Mouse (Mus musculus): ENCODE results near the gene Nckap5.

The Nckap5 gene

GRCm38 (mm10) chr1:126491412-126491811, 339.2 kb downstream of the Nckap5 start:
- no peak for DNase-seq (ENCODE audit: extremely low read depth, insufficient read length, low spot score)

- DNase-seq (ENCODE audit: extremely low read depth, insufficient read length, low spot score) = no peak
These were observed 340.3 kb downstream of the Nckap5 start for GRCm38 (mm10) chr1:126490256-126490655.

DNA sequence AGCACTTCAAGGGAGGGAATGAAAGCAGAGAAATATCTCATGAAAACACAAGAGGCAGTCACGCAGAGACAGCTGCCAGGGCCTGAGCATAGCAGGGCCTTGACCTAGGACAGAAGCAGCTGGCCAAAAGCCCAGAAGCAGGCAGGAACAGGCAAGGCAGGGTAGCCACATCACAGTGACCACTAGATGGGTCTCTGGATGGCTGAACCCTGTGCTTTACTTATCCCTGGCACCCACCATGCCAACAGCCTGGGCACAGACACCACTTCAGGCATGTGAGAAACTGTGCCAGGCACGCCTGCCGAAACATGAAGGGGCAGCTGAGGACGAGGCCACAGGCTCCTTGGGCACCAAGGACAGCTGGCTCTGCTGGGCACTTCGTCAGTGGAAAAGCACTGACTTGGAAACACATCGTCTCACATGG, 345.9 kb downstream of the Nckap5 start:
- DNase-seq (ENCODE audit: extremely low read depth, insufficient read length, low spot score) = peak; percentile 22

- no peak for DNase-seq (ENCODE audit: extremely low read depth, insufficient read length, low spot score)
These were observed 346.9 kb downstream of the Nckap5 start for GRCm38 (mm10) chr1:126483665-126484064.

DNA sequence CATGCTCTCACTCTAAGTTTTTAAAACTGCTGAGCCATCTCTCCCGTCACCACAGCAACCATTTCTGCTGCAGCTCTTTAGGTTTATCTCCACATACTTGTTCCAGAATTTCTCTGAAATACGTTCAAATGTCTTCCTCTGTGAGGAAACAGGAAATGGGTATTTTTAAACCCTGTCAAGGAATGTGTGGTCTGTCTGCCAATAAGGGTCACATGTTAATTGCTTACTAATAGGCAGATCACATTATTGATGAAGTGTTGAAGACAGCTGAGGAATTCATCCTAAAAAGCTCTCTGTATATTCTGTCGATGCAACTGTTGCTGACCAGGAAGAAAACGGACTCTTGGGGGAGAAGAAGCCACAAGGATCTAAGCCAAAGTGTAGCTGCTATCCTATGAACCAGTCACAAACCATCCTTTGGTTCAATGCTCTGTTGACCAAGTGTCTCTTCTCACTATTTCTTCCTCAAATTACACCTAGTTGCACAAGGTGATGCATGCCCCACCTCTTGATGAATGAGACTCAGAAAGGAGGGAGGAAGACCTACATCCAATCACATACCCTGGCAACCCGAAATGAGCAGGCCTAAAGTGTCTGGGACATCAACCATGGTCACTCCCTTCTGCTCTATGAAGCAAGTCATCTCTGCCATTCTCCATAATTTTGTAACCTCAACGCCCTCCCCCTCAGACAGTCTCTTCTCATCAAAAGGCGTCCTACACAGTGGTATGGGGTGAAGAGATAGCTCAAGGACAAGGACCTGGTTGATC, 349.0 kb downstream of the Nckap5 start:
- DNase-seq (ENCODE audit: extremely low read depth, insufficient read length, low spot score) = no peak

DNA sequence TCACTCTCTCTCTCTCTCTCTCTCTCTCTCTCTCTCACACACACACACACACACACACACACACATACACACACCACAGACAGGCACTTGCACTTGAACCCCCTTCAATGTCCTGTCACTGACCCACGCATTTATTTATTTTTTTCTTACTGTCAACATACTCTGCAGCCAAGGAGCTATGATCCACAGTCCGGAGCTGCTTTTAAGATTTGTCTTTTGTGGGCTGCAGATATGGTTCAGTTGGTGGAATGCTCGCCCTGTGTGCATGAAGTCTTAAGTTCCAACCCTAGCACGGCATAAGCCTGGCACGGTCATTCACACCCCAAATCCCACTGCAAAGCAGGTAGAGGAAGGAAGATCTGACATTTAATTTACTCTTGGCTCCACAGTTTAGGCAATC, 357.6 kb downstream of the Nckap5 start:
- DNase-seq (ENCODE audit: extremely low read depth, insufficient read length, low spot score) = no peak

- DNase-seq (ENCODE audit: extremely low read depth, insufficient read length, low spot score) = no peak
These were observed 359.2 kb downstream of the Nckap5 start for GRCm38 (mm10) chr1:126471419-126471818.

DNA sequence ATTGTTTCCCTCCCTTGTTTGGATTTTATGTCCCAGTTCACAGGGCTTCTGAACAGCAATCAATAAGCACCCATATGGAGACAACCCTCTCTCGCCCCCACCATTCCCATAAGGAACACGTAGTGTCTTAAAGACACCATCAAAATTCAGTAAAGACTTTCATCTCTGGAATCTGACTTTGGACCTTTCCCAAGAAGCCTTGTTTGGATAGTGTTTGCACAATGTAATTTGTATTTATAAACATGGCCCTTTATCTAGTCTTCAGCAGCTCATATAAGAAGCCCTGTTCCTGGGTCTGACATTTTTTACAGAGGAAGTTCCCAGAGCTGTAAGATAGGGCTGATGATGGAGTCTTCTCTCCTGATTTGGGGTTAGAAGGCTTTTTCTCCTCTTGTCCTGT, 359.7 kb downstream of the Nckap5 start:
- DNase-seq (ENCODE audit: extremely low read depth, insufficient read length, low spot score) = no peak

- DNase-seq (ENCODE audit: extremely low read depth, insufficient read length, low spot score) = no peak
These were observed 360.6 kb downstream of the Nckap5 start for GRCm38 (mm10) chr1:126469818-126470544.

GRCm38 (mm10) chr1:126461527-126462354, 368.9 kb downstream of the Nckap5 start:
- no peak for DNase-seq (ENCODE audit: extremely low read depth, insufficient read length, low spot score)

DNA sequence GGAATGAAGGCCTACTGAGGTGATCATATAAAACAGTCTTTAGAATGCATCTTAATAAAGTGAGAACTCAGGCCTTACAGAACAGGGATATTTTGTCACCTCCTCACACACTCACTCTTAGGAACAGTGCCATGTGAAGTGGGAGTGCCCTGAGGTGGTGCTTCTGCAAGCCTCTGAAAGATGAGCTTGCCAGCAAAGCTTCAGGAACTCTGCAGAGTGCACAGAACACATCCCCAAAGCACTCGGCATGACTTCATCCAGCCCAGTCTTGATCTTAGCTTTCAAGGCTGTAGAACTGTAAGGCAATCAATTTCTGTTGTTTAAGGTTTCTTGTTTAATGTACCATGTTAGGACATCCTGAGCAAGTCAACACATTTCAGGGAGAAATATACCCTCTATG, 372.9 kb downstream of the Nckap5 start:
- DNase-seq (ENCODE audit: extremely low read depth, insufficient read length, low spot score) = no peak

DNA sequence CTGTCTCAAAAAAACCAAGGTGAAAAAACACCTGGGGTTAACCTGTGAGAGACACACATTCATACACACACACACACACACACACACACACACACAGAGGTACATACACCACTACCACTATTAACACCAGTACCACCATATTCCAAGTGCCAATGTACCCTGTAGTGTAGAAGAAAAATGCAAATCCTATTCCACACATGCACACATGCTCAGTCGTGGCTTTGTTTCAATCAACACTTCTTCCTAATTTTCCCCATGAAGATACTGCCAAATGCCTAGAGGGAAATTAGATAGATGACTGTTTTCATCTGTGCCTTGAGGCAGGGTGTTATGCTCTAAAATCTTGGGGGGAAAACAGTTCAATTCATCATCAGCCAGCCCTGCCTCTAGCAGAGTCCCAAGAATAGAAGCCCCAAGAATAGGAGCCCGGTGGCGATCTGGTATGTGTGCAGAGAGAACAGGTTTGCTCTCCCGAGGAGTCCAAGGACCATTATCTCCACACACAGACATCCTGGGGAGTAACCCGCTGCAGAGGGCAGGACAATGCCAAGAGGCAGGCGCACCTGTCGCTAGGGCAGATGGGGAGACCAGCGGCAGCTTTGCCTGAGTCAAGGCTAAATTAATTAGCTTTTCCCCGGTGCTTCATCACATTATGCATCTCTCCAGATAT, 376.0 kb downstream of the Nckap5 start:
- no peak for DNase-seq (ENCODE audit: extremely low read depth, insufficient read length, low spot score)

DNA sequence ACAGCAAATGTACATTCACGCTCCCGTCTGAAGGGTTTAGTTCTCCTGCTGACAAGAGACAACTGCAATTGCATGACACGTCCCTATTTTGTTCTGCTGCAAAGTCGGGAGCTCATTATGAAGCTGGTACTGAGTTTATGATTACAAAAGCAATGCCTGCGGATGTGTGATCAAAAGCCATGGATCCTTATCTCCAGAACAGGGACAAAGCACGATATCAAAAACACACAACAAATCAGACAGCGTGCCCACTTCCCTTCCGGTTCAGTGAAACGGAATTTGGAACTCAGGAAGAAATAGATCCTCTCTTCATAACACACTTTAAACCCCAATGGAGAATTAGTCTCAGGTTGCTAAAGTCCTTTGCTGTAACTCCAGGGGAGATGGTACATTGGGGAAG, 379.1 kb downstream of the Nckap5 start:
- no peak for DNase-seq (ENCODE audit: extremely low read depth, insufficient read length, low spot score)

DNA sequence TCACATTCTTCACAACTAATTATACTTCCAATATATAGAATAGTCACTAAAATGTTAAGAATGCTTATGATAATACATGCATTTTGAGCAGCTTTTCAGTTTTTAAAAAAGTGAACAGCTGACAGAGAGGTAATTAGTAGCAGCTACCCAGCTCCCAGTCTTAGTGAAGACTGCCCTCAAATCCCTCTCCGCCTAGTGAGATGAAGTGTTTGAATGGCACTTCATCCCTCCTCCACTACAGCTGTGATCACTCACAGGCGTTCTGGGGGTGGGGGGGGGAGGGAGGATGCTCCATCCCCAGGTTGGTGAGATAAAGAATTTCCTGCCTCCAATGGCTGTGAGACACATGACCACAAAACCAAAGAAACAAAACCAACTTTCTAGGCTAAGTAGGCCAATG, 381.2 kb downstream of the Nckap5 start:
- no peak for DNase-seq (ENCODE audit: extremely low read depth, insufficient read length, low spot score)

DNA sequence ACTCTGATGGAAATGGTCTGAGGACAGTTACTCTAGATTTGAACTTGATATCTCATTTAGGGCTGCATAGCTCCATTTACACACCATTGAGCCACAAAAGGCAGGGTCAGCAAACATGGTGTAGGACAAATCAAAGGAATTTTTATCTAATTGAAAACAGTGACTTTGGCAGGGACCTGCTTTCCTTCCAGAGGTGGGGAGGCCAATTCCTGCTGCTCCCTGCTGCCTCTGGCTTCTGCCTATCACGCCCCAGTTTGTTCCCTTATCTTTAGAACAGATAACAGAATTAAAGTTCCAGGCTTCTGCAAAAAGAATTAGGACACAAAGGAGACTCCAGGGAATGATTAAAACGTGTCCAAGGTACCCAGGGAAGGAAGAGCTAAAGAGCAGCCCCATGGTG, 386.7 kb downstream of the Nckap5 start:
- DNase-seq (ENCODE audit: extremely low read depth, insufficient read length, low spot score) = no peak

DNA sequence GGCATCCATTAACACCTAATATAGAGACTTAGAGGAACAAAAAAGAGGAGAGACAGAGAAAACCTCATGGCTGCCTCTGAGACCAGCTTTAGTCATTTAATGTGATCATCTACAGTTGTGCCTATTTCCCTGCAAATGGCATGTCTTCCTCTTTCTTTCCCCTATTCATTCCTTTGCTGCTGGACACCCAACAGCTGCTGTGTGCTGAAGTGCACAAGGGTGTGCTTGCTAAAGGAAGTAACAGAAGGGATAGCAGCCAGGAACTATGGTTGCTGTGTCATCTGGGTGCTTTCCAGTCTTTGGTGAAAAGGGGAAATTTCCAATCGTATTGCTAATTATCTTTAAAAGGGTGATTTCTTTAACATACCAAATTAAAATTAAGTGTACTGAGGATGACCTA, 387.9 kb downstream of the Nckap5 start:
- DNase-seq (ENCODE audit: extremely low read depth, insufficient read length, low spot score) = no peak

GRCm38 (mm10) chr1:126438000-126438572, 392.5 kb downstream of the Nckap5 start:
- no peak for DNase-seq (ENCODE audit: extremely low read depth, insufficient read length, low spot score)

DNA sequence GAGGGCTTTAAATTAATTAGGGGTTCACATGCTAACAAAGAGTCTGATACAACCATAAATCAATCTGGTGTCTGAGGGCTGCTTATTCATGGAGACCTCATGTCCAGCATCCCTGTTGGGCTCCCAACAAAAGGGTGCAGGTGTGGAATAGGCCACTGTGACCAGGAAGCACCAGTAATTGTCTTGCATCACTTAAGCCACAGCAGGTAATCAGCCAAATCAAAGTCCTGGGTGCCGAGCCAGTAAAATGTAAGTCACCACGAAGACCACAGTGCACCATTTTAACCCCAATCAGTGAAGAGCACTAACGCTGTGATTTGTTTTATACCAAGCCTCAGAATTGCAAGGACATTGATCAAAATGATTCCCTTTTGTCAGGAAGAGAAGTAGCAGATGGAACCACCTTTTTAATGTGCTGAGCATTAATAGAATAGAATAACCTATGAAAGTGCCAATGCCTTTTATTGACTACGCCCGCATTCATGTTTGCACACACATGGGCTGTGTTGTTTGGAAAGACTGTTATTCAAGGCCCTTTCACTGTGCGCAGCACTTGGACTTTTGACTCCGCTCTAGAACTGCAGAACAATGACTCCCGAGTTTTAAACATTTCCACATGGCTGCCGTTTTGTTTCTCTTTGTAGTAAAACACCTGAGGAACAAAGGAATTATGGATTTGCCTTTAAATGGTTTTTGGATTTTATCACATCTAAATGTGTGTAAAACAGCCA, 393.5 kb downstream of the Nckap5 start:
- no peak for DNase-seq (ENCODE audit: extremely low read depth, insufficient read length, low spot score)

GRCm38 (mm10) chr1:126432285-126432684, 398.3 kb downstream of the Nckap5 start:
- no peak for DNase-seq (ENCODE audit: extremely low read depth, insufficient read length, low spot score)

- peak; percentile 19 for DNase-seq (ENCODE audit: extremely low read depth, insufficient read length, low spot score)
These were observed 399.0 kb downstream of the Nckap5 start for GRCm38 (mm10) chr1:126431594-126431993.
